Mouse (Mus musculus) lung, adult 2 months (tissue): ENCODE results near the gene Zfp217.

Experiments used
- CTCF ChIP-seq: fragments of 200-500 bp; IDR thresholded peaks from 2 replicates; pipeline ENCODE4 v1.5.1; 2011; ENCODE audit warnings: mild to moderate bottlenecking, low read length, control low read depth; ENCODE audit not compliant: insufficient read depth
- POLR2A ChIP-seq: fragments of 200-500 bp; IDR thresholded peaks from 2 replicates; pipeline ENCODE4 v1.6.1; 2011; ENCODE audit warnings: low read depth, mild to moderate bottlenecking, control low read depth, low read length, borderline replicate concordance; ENCODE audit errors: extremely low read depth

- TF ChIP-seq POLR2A = no peak
- TF ChIP-seq CTCF = no peak
These were observed 925 bp upstream of the Zfp217 start for GRCm38 (mm10) chr2:170148828-170149227.
